Mouse (Mus musculus): ENCODE data around the gene Cntnap3. TPM values are rescaled to one million over a fixed set of nuclear protein-coding genes. Genes with fewer than 3 reads are reported as not detected.
"Not testable (repeated sequence)": the region's sequence is repeated elsewhere in the genome, so short reads cannot be mapped to it uniquely, and the experiment has no call there.

The Cntnap3 gene
- total RNA-seq (2021): 1 to 10 TPM; 4.8 to 8.3 TPM
- long read RNA-seq, experiment 1, full-length matches to known transcripts: 3 of 7 reads
- long read RNA-seq, experiment 1, partial matches to known transcripts: 1 of 7 reads
- long read RNA-seq, experiment 1, other reads (novel, unspliced or antisense): 3 of 7 reads
- long read RNA-seq, experiment 2, full-length matches to known transcripts: 3 of 5 reads
- long read RNA-seq, experiment 2, partial matches to known transcripts: 0 of 5 reads
- long read RNA-seq, experiment 2, other reads (novel, unspliced or antisense): 2 of 5 reads

- intact Hi-C loops (cut with DNase I): loop anchor here (2.0 to 10.0 kb wide), 2 partner anchors 461 to 589 kb away; partner anchors contain the start of gene Aaed1
- Histone ChIP-seq H3K27ac (no peak within 1 kb of the TSS), H3K4me3 (peak within 1 kb of the TSS; percentile 28)
- DNase-seq (ENCODE audit: extremely low spot score in 1 of 2, low spot score in 2 of 2): peak; percentile 44 to 63
- TF ChIP-seq CTCF (IDR thresholded peaks at IDR 0.05): peak; percentile 50
Measured at GRCm38 (mm10) chr13:64903585-64904208, at the start of gene Cntnap3. TSS of gene Cntnap3 (minus strand) at chr13:64903955.

- no peak within 1 kb of the TSS for H3K4me3 ChIP-seq
- intact Hi-C loops (cut with DNase I): no loop called here
- TF ChIP-seq CTCF (IDR thresholded peaks at IDR 0.05): no peak
- no peak within 1 kb of the TSS for H3K27ac ChIP-seq
- DNase-seq (ENCODE audit: extremely low spot score in 1 of 2, low spot score in 2 of 2): no peak
Measured at GRCm38 (mm10) chr13:64917191-64917590, 13.4 kb upstream of the Cntnap3 start, which contains the start of gene Spata31. TSS of gene Spata31 (plus strand) at chr13:64917406.

- no peak for DNase-seq (ENCODE audit: extremely low spot score in 1 of 2, low spot score in 2 of 2)
- peak overlapping the region; percentile 28 for H3K4me3 ChIP-seq
- TF ChIP-seq CTCF (IDR thresholded peaks at IDR 0.05): no peak
- intact Hi-C loops (cut with DNase I): loop anchor here (10.0 kb wide), 1 partner anchor 588 kb away; the partner anchor contains the start of gene Aaed1
- H3K27ac ChIP-seq: no peak overlapping the region
Measured at GRCm38 (mm10) chr13:64903132-64903531, 623 bp downstream of the Cntnap3 start.

GRCm38 (mm10) chr13:64865397-64865796 is 38.4 kb downstream of the Cntnap3 start:
- no peak for TF ChIP-seq CTCF (IDR thresholded peaks at IDR 0.05)
- Histone ChIP-seq H3K4me3 (no peak overlapping the region), H3K27ac (no peak overlapping the region)
- intact Hi-C loops (cut with DNase I): no loop called here
- no peak for DNase-seq (ENCODE audit: extremely low spot score in 1 of 2, low spot score in 2 of 2)

- H3K27ac ChIP-seq; intact Hi-C loops (cut with DNase I); DNase-seq (ENCODE audit: extremely low spot score in 1 of 2, low spot score in 2 of 2); H3K4me3 ChIP-seq: not testable (repeated sequence)
Measured at GRCm38 (mm10) chr13:64824856-64825255, 78.9 kb downstream of the Cntnap3 start.

- no peak overlapping the region for H3K27ac ChIP-seq
- H3K4me3 ChIP-seq: no peak overlapping the region
- no peak for DNase-seq (ENCODE audit: extremely low spot score in 1 of 2, low spot score in 2 of 2)
- TF ChIP-seq CTCF (IDR thresholded peaks at IDR 0.05): no peak
- intact Hi-C loops (cut with DNase I): no loop called here
Measured at GRCm38 (mm10) chr13:64745383-64745782, 158.4 kb downstream of the Cntnap3 start.

- no peak for DNase-seq (ENCODE audit: extremely low spot score in 1 of 2, low spot score in 2 of 2)
- H3K27ac ChIP-seq: no peak overlapping the region
- intact Hi-C loops (cut with DNase I): no loop called here
- H3K4me3 ChIP-seq: no peak overlapping the region
- TF ChIP-seq CTCF (IDR thresholded peaks at IDR 0.05): no peak
Measured at GRCm38 (mm10) chr13:64732244-64732643, 171.5 kb downstream of the Cntnap3 start.

GRCm38 (mm10) chr13:64716791-64717190 is 187.0 kb downstream of the Cntnap3 start:
- no peak for DNase-seq (ENCODE audit: extremely low spot score in 1 of 2, low spot score in 2 of 2)
- TF ChIP-seq CTCF (IDR thresholded peaks at IDR 0.05): no peak
- H3K4me3 ChIP-seq: no peak overlapping the region
- intact Hi-C loops (cut with DNase I): no loop called here
- H3K27ac ChIP-seq: no peak overlapping the region

- no peak for DNase-seq (ENCODE audit: extremely low spot score in 1 of 2, low spot score in 2 of 2)
- no peak overlapping the region for H3K4me3 ChIP-seq
- intact Hi-C loops (cut with DNase I): no loop called here
Measured at GRCm38 (mm10) chr13:64692463-64692862, 211.3 kb downstream of the Cntnap3 start.

More at GRCm38 (mm10) chr13:64692463-64692862, 211.3 kb downstream of the Cntnap3 start:
- no peak for TF ChIP-seq CTCF (IDR thresholded peaks at IDR 0.05)
- no peak overlapping the region for H3K27ac ChIP-seq

Other genes with a start within 250 kb of the Cntnap3 start
- gene Spata31, start 13.5 kb upstream of the Cntnap3 start, total RNA-seq (2021): not detected
- not detected for gene Spata31d1c, start 129.1 kb upstream of the Cntnap3 start, total RNA-seq (2021)
- not detected for gene Prss47, start 148.8 kb upstream of the Cntnap3 start, total RNA-seq (2021)
- gene Mfsd14b, start 209.0 kb upstream of the Cntnap3 start, total RNA-seq (2021): 10 to 100 TPM; 42.9 to 46.9 TPM
- not detected for gene Olfr465-ps1, start 234.1 kb upstream of the Cntnap3 start, total RNA-seq (2021)
- gene Olfr466, start 246.3 kb upstream of the Cntnap3 start, total RNA-seq (2021): not detected